Mouse (Mus musculus) frontal cortex, adult 2 months (tissue): ENCODE measurements around the gene Msn. TPM values are rescaled to one million over a fixed set of nuclear protein-coding genes. Genes with fewer than 3 reads are reported as not detected.
"Not testable (repeated sequence)": the region's sequence is repeated elsewhere in the genome, so short reads cannot be mapped to it uniquely, and the experiment has no call there.

Source experiments
- DNase-seq, 2 experiments: peaks; one replicate each; pipeline ENCODE4 v3.0.0; 2022; ENCODE audit warnings: low spot score in 1 of 2; ENCODE audit errors: extremely low spot score in 1 of 2
- polyA plus RNA-seq: library from polyadenylated mRNA; depleted of rRNA; stranded (reverse); fragments of >200 nt; gene quantifications from 2 replicates; pipeline ENCODE4 v1.2.3, GENCODE M21; 2012; rRNA removed

Gene Msn
- polyA plus RNA-seq, 1 experiment = 23.5 TPM

DNA sequence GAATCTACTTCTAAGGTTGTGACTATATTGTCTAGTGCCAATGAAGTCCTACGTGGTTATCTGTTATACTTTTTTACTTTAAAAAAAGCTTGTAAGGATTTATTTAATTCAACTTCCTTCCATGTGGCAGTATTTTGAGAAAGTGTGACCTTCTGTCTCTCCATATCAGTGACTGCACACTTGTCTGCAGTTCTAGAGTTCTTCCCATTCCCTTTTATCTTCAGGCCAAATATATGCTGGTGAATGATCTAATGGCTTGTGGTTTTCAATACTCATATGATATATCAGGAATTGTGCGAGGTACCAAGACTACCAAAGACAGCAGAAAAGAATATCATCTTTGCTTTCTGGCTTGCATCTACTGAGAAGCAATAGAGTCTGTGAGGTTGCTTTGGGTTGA, 43.4 kb downstream of the Msn start:
- no peak for DNase-seq

DNA sequence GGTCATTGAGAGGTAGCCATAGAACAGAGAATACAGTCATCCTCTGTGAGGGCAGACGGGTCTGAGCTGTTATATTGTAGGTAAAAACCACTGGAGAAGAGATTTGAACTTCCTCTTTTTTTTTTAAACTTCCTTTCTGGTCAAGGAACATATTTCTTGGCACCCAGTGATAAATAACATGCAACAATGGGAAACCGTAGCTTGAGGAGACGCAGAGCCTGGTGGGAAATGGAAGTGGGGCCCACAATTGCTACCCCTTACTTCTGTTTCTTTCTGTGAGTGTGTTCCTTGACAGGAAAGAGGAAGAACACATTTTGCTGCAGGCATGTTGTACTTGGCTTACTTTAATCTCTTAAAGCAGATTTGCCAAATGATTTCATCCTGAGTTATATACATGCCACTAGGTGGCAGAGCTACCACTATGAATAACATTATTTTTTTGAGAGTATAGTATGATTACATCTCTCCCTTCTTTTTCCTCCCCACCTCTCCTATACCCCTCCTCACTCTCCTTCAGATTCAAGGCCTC, 49.2 kb downstream of the Msn start:
- DNase-seq = peak in 1 of 2 experiments; percentile 11

DNA sequence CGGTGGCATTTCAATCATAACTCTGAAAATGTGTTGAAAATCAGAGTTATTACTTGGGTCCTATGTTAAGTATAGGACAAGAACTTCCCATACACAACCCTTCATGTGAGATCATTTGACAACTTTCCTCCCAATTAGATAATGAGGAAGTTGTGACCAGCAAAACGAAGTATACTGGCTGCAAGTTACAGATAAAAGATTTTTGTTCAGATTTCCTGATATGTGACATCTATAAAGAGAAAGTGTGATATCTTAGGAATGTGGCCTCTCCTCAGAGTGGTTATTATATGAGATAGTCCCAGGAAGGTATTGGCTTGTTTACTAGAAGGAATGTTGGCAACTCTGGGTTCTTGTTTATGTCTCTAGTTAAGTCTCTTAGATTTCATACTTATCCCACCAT, 52.4 kb downstream of the Msn start:
- DNase-seq = no peak

DNA sequence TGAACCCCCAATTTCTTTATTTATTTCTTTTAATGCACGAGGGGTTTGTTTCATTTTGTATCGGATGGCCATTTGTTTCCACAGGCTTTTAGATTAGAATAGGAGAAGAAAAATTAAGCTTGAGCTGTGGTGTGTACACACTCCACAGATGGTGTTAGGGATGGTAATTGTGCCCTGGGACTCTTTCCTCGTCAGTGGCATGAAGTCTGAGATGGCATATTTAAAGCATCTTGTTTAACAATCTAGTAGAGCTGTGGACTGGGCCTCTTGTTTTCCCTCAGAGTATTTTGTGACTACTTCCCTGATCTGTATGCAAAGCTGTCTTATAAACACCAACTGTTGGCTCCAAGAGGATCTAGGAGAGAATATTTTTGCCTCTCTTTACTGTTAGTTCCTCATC, 57.5 kb downstream of the Msn start:
- DNase-seq = no peak

DNA sequence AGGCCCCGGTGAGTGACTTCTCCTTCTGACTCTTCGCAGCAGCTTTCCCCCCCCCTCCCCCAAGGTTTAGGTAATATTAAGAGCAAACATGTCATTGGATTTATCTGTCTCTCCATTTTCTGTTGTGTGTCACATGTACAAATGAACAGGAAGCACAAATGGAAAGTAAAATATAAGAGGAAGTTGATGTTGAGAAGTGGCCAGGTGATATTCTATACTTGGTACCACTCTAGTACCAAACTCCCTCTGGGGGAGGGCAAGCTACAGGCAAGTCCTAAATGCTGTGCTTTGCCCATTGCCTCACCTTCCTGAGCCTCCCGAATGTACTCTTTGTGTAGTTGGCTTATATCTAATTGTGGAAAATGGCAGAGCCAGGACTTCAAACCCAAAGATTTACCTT, 62.1 kb downstream of the Msn start:
- DNase-seq = no peak

DNA sequence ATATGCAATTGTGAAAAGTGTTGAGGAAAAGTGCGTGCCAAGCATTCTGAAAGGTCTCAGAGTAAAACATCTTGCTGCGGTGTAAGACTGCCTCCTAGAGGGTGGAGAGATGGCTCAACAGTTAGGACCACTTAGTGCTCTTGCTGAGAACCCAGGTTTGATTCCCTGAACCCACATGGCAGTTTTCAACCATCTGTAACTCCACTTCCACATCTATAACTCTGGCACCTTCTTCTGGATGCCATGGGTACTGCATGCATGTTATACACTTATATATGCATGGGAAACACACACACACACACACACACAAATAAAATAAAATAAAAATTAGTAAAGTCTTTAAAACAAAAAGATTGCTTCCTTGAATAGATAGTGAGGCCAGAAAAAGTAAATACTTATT, 66.7 kb downstream of the Msn start:
- peak in 1 of 2 experiments; percentile 9 for DNase-seq

DNA sequence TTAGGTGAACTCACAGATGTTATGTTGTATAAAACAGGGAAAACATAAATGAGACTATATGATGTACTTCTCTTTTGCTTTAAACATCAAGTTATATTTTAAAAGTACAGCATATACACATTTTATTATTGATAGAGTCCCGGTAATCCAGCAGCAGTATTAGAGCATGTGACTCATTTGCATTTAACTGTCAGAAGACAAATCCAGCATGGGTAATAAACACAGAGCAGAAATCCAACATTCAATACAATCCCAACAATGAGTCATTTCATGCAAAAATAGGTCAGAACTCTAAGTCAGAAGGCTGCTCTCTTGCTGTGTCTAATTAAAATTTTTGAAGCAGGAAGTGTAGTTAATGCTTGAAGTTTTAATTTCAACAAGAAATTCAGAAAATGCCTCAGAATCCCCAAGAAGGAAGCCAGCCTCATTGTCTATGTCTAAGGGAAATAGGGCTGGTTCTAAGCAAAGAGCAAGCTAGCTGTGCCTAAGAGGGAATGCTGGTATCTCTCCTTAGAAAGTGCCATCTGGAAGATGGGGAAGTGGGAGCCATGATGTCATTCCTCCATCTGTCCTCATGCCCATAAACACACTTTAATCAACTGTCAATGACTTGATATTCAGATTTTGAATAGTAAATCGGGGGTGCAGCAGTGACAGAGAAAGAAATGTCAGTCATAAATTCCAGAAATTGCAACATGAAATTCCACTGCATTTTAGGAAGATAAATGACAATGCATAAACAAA, 76.0 kb downstream of the Msn start:
- DNase-seq = peak in 1 of 2 experiments; percentile 18

DNA sequence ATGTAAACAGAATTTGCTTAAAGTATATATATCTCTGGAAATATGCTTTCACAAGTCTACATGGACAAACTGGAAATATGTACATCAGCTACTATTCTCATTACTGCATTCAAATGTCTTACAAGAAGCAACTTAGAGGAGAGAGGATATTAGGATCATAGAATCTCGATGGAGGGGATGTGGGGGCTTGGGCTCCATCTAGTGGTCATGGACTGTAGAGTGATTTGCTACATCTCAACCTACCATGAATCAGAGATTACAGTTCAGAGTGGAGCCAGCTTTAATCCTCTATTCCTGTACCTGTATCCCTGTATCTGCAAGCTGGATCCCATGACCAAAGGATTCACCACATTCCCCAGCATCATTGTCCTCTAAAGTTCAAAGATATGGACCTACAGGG, 82.6 kb downstream of the Msn start:
- DNase-seq = peak in 1 of 2 experiments; percentile 62

DNA sequence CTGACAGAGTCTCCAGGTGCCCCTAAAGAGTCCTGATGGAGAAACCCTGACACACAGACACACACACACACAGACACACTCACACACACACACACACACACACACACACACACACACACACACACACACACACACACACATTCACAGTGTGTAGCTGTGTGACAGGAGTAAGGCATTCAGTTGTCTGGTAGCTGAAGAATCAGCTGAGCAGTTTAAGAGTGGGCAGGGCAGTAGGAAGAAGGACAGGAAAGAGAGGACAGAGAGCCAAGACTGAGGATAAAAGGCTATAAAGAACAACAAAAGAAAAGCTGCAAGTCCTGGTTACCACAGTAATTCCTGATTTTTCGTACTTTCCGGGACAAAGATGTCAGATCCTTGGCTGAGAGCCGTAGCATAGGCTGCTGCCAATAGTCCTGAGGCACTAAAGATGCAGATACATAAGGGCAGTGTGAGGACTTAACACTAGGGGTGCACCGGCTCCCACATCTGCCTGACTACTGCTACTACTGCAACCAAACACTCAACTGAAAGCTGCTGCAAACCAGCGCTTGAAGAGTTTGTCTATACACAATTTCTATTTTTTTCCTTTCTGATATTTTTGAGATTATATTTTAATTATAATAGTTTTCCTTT, 88.4 kb downstream of the Msn start:
- no peak for DNase-seq

DNA sequence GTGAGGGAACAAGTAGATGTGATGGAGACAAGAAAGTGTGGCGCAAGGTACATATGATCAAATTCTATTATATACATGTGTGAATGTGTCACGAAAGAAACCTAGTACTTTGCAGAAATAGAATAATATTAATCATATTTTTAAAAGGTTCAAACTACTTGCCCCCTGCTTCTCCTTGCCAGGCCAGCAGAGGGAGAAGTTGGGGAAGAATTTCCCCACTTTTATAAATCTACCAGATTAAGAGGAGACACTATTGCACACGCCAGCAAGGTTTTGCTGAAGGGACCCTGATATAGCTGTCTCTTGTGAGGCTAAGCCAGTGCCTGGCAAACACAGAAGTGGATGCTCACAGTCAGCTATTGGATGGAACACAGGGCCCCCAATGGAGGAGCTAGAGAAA, 109.3 kb downstream of the Msn start:
- DNase-seq = not testable (repeated sequence)

DNA sequence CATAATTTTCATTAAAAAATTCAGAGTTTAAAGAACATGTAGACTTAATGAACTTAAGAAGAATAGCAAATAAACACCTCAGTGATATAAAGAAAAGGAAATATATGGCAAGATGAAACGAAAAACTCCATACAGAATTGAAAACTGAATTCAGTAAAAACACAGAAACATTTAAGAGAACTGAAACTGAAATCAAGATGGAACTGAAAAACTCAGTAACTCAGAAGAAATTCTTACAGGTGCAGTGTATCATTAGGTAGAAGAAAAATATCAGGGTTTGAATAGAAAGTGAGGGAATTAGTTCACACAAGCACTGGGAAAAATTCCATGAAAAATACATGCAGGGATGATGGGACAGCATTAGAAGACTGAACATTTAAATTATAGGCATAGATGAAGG, 111.0 kb downstream of the Msn start:
- DNase-seq = no peak

DNA sequence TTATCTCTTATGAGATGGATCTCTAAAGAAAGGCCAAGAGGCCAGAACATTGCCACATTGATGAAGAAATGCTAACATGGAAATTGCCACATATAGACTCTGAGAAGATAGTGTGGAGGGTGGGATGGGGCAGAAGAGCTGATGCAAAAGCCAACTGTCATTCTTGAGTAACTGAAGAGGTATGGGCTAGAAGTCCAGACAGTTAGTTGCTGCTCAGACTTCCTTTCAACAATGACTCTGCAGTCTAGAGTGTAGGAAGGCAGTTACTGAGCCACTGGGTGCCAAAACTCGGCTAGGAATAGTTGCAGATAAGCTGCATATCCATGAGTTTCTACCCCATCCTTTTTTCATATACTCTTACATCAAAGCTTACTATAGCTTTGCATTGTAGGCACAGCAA, 122.2 kb downstream of the Msn start:
- no peak for DNase-seq

Other genes with a start within 250 kb of the Msn start
- 76.2 and 78.0 TPM in 2 replicates for gene Las1l, start 139.1 kb upstream of the Msn start, polyA plus RNA-seq
- not detected in 2 replicates for gene Vsig4, start 197.4 kb downstream of the Msn start, polyA plus RNA-seq